Mouse (Mus musculus) small intestine, adult 2 months (tissue): ENCODE results near the gene Echs1.

ENCODE experiments used
- CTCF ChIP-seq: fragments of 200-500 bp; IDR thresholded peaks from 2 replicates; pipeline ENCODE4 v1.5.1; 2012; ENCODE audit warnings: low read depth, mild to moderate bottlenecking, control low read depth, inconsistent platforms, low read length, moderate library complexity, mixed read lengths; ENCODE audit not compliant: insufficient replicate concordance, insufficient read length; ENCODE audit errors: extremely low read depth
- POLR2A ChIP-seq: fragments of 200-500 bp; IDR thresholded peaks from 2 replicates; pipeline ENCODE4 v1.6.1; 2012; ENCODE audit warnings: low read depth, mild to moderate bottlenecking, control low read depth, inconsistent platforms, low read length, moderate library complexity

GRCm38 (mm10) chr7:140144550-140144949 lies 28.3 kb upstream of the Echs1 start:
- no peak for TF ChIP-seq CTCF
- no peak for TF ChIP-seq POLR2A
